Mouse (Mus musculus) liver, adult 2 months (tissue): Measurements from ENCODE around the gene 1520401A03Rik. TPM values are rescaled to one million over a fixed set of nuclear protein-coding genes. Genes with fewer than 3 reads are reported as not detected.

ENCODE experiments used
- DNase-seq: peaks from one replicate; pipeline ENCODE4 v3.0.0-alpha.2; 2011; ENCODE audit warnings: low read depth, low spot score; ENCODE audit errors: extremely low read depth
- H3K27ac ChIP-seq: fragments of 200-500 bp; replicated peaks from 2 replicates; pipeline ENCODE4 v1.5.1; 2012; ENCODE audit warnings: low read depth, mild to moderate bottlenecking, control low read depth, inconsistent platforms, low read length; ENCODE audit not compliant: insufficient read depth
- H3K27me3 ChIP-seq: fragments of 200-500 bp; 2 replicates; pipeline ENCODE4 v1.6.1; 2012; ENCODE audit warnings: mild to moderate bottlenecking, moderate library complexity, low read length, inconsistent platforms; ENCODE audit not compliant: control insufficient read depth, insufficient read depth
- H3K36me3 ChIP-seq: fragments of 200-500 bp; 2 replicates; pipeline ENCODE4 v1.6.1; 2012; ENCODE audit warnings: low read length, inconsistent platforms; ENCODE audit not compliant: control insufficient read depth, insufficient read depth
- H3K4me1 ChIP-seq: fragments of 200-500 bp; 2 replicates; pipeline ENCODE4 v1.6.1; 2011; ENCODE audit warnings: low read length; ENCODE audit not compliant: control insufficient read depth, insufficient read depth
- H3K4me3 ChIP-seq: fragments of 200-500 bp; 2 replicates; pipeline ENCODE4 v1.5.1; 2011; ENCODE audit warnings: low read depth, mild to moderate bottlenecking, control low read depth, low read length, moderate library complexity; ENCODE audit not compliant: insufficient read depth
- H3K79me2 ChIP-seq: fragments of 200-500 bp; 2 replicates; pipeline ENCODE4 v1.6.1; 2012; ENCODE audit warnings: inconsistent platforms, mild to moderate bottlenecking, low read length, moderate library complexity; ENCODE audit not compliant: control insufficient read depth, insufficient read depth
- H3K9ac ChIP-seq: fragments of 200-500 bp; 2 replicates; pipeline ENCODE4 v1.6.1; 2012; ENCODE audit warnings: low read depth, mild to moderate bottlenecking, control low read depth, inconsistent platforms, low read length
- CTCF ChIP-seq: fragments of 200-500 bp; IDR thresholded peaks from 2 replicates; pipeline ENCODE4 v1.5.1; 2011; ENCODE audit warnings: low read depth, low read length, control low read depth
- POLR2A ChIP-seq: fragments of 200-500 bp; IDR thresholded peaks from 2 replicates; pipeline ENCODE4 v1.6.1; 2011; ENCODE audit warnings: low read length, control low read depth; ENCODE audit not compliant: insufficient read depth; ENCODE audit errors: extremely low read depth
- WGBS: fragments of 180-500 bp; shearing (Covaris S2); methylation state at CpG from one replicate; pipeline ENCODE4 v1.1.7; 2018; 5-methylcytosine and 5-hydroxymethylcytosine counted together
- polyA plus RNA-seq: library from polyadenylated mRNA; depleted of rRNA; stranded (reverse); fragments of >200 nt; gene quantifications from 2 replicates; pipeline ENCODE4 v1.2.3, GENCODE M21; 2012
- total RNA-seq: library from RNA; depleted of rRNA; stranded (reverse); fragments of >200 nt; gene quantifications from 2 replicates; pipeline ENCODE4 v1.2.3, GENCODE M21; 2014

Gene 1520401A03Rik
- total and polyA plus RNA-seq, 2 experiments, result not detected

DNA sequence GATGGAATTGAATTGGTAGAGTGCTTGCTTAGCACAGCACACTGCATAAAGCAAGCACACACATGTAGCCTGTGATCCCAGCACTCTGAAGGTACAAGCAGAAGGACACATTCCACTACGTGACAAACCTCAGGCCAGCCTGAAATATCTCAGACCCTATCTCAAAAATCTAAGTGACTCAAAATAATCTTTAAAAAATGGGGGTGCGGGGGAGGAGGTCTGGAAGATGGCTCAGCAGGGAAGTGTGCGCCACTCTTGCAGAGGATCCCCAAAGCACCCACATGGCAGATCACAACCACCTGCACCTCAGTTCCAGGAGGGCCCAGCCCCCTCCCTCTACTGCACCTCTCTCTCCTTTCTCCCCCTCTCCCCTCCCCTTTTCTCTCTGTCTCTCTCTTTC is 51.1 kb downstream of the 1520401A03Rik start:
- H3K27me3 ChIP-seq, result no peaks in the 10 kb centered on the region
- H3K9ac ChIP-seq, result no peak overlapping the region
- 88% methylated on average over 3 of the region's 3 CpGs for WGBS
- H3K4me3 ChIP-seq, result no peak overlapping the region
- no peak overlapping the region for H3K27ac ChIP-seq
- no peaks in the 10 kb centered on the region for H3K79me2 ChIP-seq
- peaks cover 11% of the 10 kb centered on the region for H3K4me1 ChIP-seq
- H3K36me3 ChIP-seq, result no peaks in the 10 kb centered on the region
- no peak for DNase-seq
- no peak for TF ChIP-seq POLR2A
- TF ChIP-seq CTCF, result no peak

DNA sequence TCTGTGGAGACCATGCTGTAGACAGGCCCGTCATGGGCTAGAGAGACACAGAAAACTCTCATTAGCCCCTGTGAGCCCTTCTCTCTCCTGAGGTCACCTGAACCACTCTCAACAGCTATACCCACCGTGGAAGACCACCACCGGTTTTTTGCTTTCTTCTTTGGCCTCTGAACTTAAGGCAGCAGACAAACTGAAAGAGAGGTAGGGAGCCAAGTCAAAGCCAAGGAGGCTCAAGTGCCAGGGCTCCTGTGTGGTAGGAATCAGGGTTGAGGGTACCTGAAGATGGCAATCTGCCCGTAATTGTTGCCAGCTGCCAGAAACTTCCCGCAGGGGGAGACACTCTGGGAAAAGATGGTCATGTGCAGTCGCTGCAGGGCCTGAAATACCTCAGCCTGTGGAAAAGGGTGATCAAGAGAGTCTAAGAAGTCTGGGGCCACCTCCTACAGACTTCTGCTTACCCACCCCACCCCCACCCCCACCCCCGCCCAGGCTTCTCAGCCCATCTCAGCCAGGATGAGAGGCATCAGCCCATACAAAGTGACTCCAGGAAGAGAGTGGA is 52.0 kb downstream of the 1520401A03Rik start:
- no peak for DNase-seq
- H3K4me1 ChIP-seq, result peaks cover 8% of the 10 kb centered on the region
- H3K36me3 ChIP-seq, result no peaks in the 10 kb centered on the region
- H3K27me3 ChIP-seq, result no peaks in the 10 kb centered on the region
- TF ChIP-seq CTCF (no peak), POLR2A (no peak)
- no peak overlapping the region for H3K9ac ChIP-seq
- H3K4me3 ChIP-seq, result no peak overlapping the region
- WGBS, result 95% methylated on average over 7 of the region's 7 CpGs
- no peaks in the 10 kb centered on the region for H3K79me2 ChIP-seq
- H3K27ac ChIP-seq, result no peak overlapping the region

DNA sequence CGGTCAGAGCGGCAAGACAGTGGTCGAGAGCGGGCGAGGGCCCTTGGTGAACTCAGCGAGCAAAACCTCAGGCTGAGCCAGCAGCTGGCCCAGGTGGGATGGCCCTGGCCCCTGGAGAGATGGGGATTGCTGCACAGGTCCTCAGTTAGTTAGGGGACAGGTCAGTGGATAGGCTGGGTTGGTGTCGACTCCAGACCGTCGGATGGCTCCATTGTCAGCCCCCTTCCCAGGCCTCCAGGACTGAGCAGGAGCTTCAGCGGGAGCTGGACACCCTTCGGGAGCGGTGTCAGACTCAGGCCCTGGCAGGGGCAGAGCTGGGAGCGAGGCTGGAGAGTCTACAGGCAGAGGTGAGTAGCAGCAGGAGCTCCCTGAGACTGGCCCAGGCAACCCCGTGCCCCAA is 57.1 kb downstream of the 1520401A03Rik start:
- WGBS, result 89% methylated on average over 14 of the region's 14 CpGs
- Histone ChIP-seq H3K27ac (no peak overlapping the region), H3K79me2 (no peaks in the 10 kb centered on the region), H3K9ac (no peak overlapping the region), H3K27me3 (0 out of 2 replicates have a peak, but pooled peaks cover 4% of the 10 kb centered on the region), H3K4me3 (no peak overlapping the region), H3K4me1 (no peaks in the 10 kb centered on the region), H3K36me3 (no peaks in the 10 kb centered on the region)
- TF ChIP-seq POLR2A (no peak), CTCF (no peak)
- no peak for DNase-seq

DNA sequence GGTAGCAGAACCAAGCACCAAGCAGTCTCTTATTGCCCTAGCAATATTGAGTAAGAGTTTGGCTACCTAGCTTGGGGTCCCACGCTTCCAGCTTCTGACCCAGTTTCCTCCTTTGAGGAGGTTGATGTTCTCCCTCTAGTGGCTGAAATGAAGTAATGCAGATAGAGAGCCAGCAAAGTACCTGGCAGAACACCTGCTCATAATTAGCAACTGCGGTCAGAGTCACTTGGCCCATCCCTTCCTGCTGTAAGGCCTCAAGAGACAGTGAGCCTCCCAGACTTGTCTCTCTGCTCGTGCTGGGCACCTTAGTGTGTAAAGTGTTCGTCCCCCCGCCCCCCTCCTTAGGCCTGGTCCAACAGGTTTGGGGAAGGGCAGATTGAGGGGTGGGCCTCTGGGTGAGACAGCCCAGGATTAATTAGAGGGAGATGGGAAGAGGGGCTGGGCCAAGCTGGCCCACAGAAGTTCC is 58.0 kb downstream of the 1520401A03Rik start:
- Histone ChIP-seq H3K27ac (no peak overlapping the region), H3K4me1 (no peaks in the 10 kb centered on the region), H3K4me3 (no peak overlapping the region), H3K9ac (no peak overlapping the region), H3K36me3 (no peaks in the 10 kb centered on the region), H3K79me2 (no peaks in the 10 kb centered on the region), H3K27me3 (0 out of 2 replicates have a peak, but pooled peaks cover 4% of the 10 kb centered on the region)
- DNase-seq, result peak; percentile 33
- WGBS, result 24% methylated on average over 5 of the region's 5 CpGs
- TF ChIP-seq CTCF (peak; percentile 42), POLR2A (no peak)

DNA sequence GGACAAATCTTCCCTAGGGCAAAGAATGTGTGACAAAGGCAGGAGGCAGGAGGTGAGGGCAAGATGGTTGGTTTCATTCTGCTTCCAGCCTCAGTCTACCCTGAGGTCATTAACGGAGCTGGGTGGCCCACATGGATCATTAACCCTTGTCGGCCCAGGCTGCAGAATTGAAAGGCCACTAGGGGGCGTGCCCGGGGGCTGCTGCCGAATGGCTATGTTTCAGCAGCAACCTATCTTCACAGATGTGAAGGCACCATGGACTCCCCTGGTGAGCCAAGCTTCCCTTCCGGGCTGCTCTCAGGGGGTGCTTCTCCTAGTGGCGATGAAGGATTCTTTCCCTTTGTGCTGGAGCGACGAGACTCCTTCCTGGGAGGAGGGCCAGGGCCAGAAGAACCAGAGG is 61.1 kb downstream of the 1520401A03Rik start:
- Histone ChIP-seq H3K4me1 (no peaks in the 10 kb centered on the region), H3K36me3 (no peaks in the 10 kb centered on the region), H3K27me3 (0 out of 2 replicates have a peak, but pooled peaks cover 4% of the 10 kb centered on the region), H3K27ac (no peak overlapping the region), H3K4me3 (no peak overlapping the region), H3K79me2 (no peaks in the 10 kb centered on the region), H3K9ac (no peak overlapping the region)
- 7% methylated on average over 9 of the region's 9 CpGs for WGBS
- no peak for DNase-seq
- no peak for TF ChIP-seq POLR2A
- TF ChIP-seq CTCF, result peak; percentile 51

DNA sequence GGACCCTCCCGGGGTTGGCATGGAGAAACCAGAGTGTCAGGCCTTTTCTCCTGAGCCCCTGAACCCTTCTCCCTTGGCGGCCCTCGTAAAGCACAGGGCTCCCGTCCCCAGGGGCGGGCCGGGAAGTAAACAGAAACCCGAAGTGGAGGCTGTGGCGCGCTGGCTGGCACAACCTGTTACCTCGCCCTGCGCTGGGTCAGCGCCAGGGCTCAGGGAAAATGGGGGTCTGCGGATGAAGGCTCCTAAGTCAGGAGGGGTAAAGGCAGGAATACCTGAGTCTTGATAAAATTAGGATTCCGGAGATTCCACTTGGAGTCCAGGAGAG is 61.7 kb downstream of the 1520401A03Rik start:
- H3K36me3 ChIP-seq, result no peaks in the 10 kb centered on the region
- no peak overlapping the region for H3K27ac ChIP-seq
- no peaks in the 10 kb centered on the region for H3K4me1 ChIP-seq
- TF ChIP-seq CTCF (no peak), POLR2A (no peak)
- 0 out of 2 replicates have a peak, but pooled peaks cover 4% of the 10 kb centered on the region for H3K27me3 ChIP-seq
- peak overlapping the region; percentile 7; the same call in 1 of the 2 replicates for H3K4me3 ChIP-seq
- DNase-seq, result no peak
- 2% methylated on average over 14 of the region's 14 CpGs for WGBS
- H3K9ac ChIP-seq, result no peak overlapping the region
- H3K79me2 ChIP-seq, result no peaks in the 10 kb centered on the region
